Mouse (Mus musculus): Measurements from ENCODE around the gene Ralbp1.

Ralbp1 gene

GRCm38 (mm10) chr17:65871641-65872041 is 14.0 kb downstream of the Ralbp1 start:
- CTCF ChIA-PET: interaction anchor here in 2 of 4 experiments (1.0 to 2.9 kb wide), 6 partner anchors 9 to 235 kb away, joined by 3 to 19 read pairs (median 6); partner anchors contain the start of genes Ndufv2 (in 1 of the 2) and Ralbp1 (in 1 of the 2)
- POLR2A ChIA-PET: interaction anchor here in 3 of 4 experiments (0.6 to 6.2 kb wide), 15 partner anchors 9 to 508 kb away, joined by 3 to 71 read pairs (median 3); partner anchors contain the start of genes Ralbp1 (in 1 of the 3) and Vapa (in 1 of the 3)

GRCm38 (mm10) chr17:65870146-65870545 is 15.5 kb downstream of the Ralbp1 start:
- ChIA-PET POLR2A (interaction anchor here in 3 of 4 experiments (0.6 to 4.5 kb wide), 25 partner anchors 10 to 649 kb away, joined by 3 to 26 read pairs (median 4); partner anchors contain the start of genes Ralbp1 (in 2 of the 3), Ankrd12 (in 1 of the 3), Ddx11 (in 1 of the 3) and Rab12 (in 1 of the 3)), CTCF (interaction anchor here (0.6 to 2.3 kb wide), 59 partner anchors 9 to 635 kb away, joined by 3 to 18 read pairs (median 4); partner anchors contain the start of genes Ndufv2 (in 3 of the 4), Ralbp1 (in 1 of the 4), Twsg1 (in 1 of the 4) and Washc1 (in 1 of the 4))

DNA sequence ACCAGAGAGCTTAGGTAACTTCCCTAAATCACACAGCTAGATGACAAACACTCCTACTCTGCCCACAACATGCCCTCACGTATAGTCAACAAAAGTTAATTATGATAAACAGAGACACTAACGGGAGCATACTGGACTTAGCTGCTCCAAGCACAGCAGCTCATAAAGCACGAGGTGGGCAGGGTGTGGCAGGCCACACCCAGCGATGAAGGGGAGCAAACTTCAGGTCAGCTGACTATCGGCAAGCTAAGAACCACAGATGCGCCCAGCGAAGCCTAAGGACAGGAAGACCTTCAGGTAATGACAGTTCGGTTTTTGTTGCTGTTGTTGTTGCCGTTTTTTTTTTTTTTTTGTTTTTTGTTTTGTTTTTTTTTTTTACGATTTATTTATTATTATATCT is 15.9 kb downstream of the Ralbp1 start:
- POLR2A ChIA-PET: interaction anchor here in 3 of 4 experiments (0.6 to 4.5 kb wide), 33 partner anchors 9 to 650 kb away, joined by 3 to 26 read pairs (median 4); partner anchors contain the start of genes Ralbp1 (in 2 of the 3), Ankrd12 (in 1 of the 3), Ddx11 (in 1 of the 3) and Rab12 (in 1 of the 3)
- CTCF ChIA-PET: interaction anchor here (0.6 to 2.3 kb wide), 68 partner anchors 9 to 1119 kb away, joined by 3 to 18 read pairs (median 4); partner anchors contain the start of genes Ndufv2 (in 3 of the 4), Ralbp1 (in 1 of the 4) and Washc1 (in 1 of the 4)

DNA sequence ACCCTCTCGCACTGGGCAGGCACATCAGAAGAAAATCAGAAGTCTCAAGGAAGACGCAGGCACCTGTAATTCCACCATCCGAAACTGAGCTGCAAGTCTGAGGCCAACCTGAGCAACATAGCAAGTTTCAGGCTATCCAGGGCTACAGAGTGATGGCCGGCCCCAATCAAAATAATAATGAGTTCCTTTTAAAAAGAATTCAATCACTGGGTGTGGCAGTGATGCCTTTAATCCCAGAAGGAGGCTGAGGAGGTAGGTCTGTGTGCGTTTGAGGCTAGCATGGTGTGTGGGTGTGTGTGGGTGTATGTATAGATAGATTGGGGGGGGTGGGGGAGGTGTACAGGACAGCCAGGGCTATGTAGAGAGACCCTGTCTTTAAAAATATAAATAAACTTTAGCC is 17.6 kb downstream of the Ralbp1 start:
- CTCF ChIA-PET: interaction anchor here in 2 of 4 experiments (0.6 to 1.3 kb wide), 7 partner anchors 16 to 240 kb away, joined by 3 to 13 read pairs (median 4); no protein-coding TSS in a partner anchor
- POLR2A ChIA-PET: interaction anchor here in 3 of 4 experiments (0.6 to 4.5 kb wide), 10 partner anchors 10 to 254 kb away, joined by 3 to 39 read pairs (median 4); partner anchors contain the start of genes Ralbp1 (in 1 of the 3), Vapa (in 1 of the 3) and Washc1 (in 1 of the 3)

DNA sequence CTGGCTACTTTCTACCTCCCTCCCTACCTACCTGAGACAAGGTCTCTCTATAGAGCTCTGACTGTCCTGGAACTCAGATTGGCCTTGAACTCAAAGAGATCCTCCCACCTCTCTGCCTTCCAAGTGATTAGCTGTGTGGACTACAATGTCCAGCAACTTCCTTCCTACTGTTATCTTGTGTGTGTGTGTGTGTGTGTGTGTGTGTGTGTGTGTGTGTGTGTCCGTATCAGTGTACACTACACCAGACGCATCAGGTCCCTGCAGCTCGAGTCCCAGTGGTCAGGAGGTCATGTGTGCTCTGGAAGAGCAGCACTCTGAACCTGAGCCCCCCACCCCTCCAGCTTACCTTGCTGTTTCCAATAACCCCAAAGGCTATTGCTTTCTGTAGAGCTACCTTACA is 19.4 kb downstream of the Ralbp1 start:
- POLR2A ChIA-PET: interaction anchor here in 3 of 4 experiments (0.5 to 4.5 kb wide), 18 partner anchors 9 to 367 kb away, joined by 3 to 39 read pairs (median 4); partner anchors contain the start of genes Ralbp1 (in 1 of the 3), Vapa (in 1 of the 3) and Washc1 (in 1 of the 3)
- CTCF ChIA-PET: interaction anchor here in 3 of 4 experiments (0.7 to 2.2 kb wide), 9 partner anchors 9 to 354 kb away, joined by 3 to 5 read pairs (median 3); no protein-coding TSS in a partner anchor

DNA sequence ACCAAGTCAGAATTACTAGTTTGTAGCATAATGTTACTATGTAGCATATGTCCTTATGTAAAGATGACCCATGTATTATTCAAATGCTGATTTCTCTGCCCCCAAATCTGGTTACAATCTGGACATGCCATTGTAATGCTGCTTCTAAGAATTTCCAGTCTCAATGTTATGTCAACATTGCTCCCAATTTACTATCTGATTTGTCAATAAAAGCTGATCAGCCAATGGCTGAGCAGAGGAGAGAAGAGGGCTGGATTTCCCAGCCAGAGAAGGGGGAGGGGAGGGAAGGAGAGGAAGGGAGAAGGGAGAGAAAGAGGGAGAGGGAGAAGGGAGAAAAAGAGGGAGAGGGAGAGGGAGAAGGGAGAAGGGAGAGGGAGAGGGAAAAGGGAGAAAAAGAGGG is 20.3 kb downstream of the Ralbp1 start:
- ChIA-PET CTCF (interaction anchor here (0.8 to 2.2 kb wide), 39 partner anchors 8 to 356 kb away, joined by 3 to 21 read pairs (median 4); partner anchors contain the start of gene Washc1 (in 1 of the 4)), POLR2A (interaction anchor here in 2 of 4 experiments (1.0 to 4.5 kb wide), 10 partner anchors 9 to 275 kb away, joined by 3 to 39 read pairs (median 6); partner anchors contain the start of gene Ralbp1 (in 1 of the 2))

DNA sequence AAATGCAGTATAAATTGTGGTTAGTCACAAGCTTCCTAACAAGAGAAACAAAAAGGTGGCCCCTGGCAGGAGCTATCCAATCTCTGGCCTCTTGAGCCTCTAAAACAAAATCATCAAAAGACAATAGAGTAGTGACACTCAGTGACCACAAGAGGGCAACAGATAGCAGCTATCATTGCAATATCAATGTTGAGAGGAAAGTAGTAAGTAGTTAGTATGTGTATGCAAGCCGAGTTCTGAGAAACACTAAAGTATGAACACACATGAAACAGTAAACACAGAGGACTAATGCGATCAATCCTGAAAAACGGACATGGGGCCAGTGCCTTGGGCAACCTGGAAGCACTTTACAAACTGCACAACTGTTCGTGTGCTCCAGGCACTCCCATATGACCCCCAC is 20.9 kb downstream of the Ralbp1 start:
- CTCF ChIA-PET: interaction anchor here (0.5 to 1.8 kb wide), 58 partner anchors 8 to 754 kb away, joined by 3 to 21 read pairs (median 4); partner anchors contain the start of genes Ndufv2 (in 1 of the 4), Ralbp1 (in 1 of the 4) and Washc1 (in 1 of the 4)
- POLR2A ChIA-PET: interaction anchor here in 2 of 4 experiments (0.7 to 4.5 kb wide), 11 partner anchors 8 to 615 kb away, joined by 3 to 39 read pairs (median 4); no protein-coding TSS in a partner anchor

DNA sequence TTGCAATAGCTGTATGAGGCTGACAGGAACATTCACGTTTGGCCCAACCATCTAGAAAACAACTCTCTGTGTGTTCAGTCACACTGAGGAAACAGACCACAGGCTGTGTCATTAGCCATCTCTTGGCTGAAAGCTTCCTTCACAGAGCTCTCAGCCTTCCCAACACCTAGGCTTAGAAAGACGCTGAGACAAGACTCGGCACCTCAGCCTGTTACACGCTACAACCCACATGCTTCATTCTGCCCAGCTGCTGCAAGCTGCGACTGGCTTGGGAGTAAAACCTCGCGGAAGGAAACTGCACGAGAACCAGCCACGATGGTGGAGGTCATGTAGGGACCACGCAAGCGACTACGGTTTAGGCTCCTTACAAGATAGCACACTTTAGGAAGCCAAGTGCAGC is 21.8 kb downstream of the Ralbp1 start:
- ChIA-PET POLR2A (interaction anchor here in 2 of 4 experiments (1.3 to 4.5 kb wide), 6 partner anchors 9 to 20 kb away, joined by 3 to 39 read pairs (median 8); no protein-coding TSS in a partner anchor), CTCF (interaction anchor here in 3 of 4 experiments (0.8 to 3.3 kb wide), 16 partner anchors 9 to 273 kb away, joined by 3 to 19 read pairs (median 4); partner anchors contain the start of gene Ndufv2 (in 1 of the 3))

- ChIA-PET CTCF (interaction anchor here in 3 of 4 experiments (0.6 to 3.3 kb wide), 22 partner anchors 9 to 548 kb away, joined by 3 to 19 read pairs (median 4); partner anchors contain the start of gene Ndufv2 (in 1 of the 3)), POLR2A (interaction anchor here in 2 of 4 experiments (0.6 to 2.7 kb wide), 7 partner anchors 8 to 215 kb away, joined by 3 to 18 read pairs (median 3); no protein-coding TSS in a partner anchor)
Measured at GRCm38 (mm10) chr17:65862579-65862978, 23.0 kb downstream of the Ralbp1 start.

DNA sequence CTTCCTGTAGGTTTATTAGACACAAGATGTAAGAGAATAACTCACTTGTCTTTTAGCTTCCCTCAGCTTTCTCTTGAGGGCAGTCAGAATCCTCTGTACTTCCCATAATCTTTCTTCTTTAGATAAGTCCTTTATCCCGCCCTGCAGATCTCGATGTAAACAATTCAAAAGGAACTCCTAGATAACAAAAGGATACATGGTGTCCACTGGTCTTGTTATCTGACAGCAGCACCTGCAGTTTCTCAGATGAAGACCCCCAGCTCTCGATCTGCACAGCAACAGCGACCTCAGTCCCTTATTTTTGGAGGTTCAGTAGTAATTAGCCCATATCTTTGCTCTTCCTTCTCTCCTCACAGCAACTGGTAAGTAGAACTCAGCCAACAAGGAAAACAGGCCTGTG is 28.0 kb downstream of the Ralbp1 start:
- POLR2A ChIA-PET: interaction anchor here in 1 of 4 experiments (1.6 kb wide), 1 partner anchor 8 kb away, joined by 4 read pairs; no protein-coding TSS in a partner anchor
- CTCF ChIA-PET: interaction anchor here in 2 of 4 experiments (0.6 to 1.1 kb wide), 2 partner anchors 12 to 403 kb away, joined by 3 read pairs; no protein-coding TSS in a partner anchor

- POLR2A ChIA-PET: interaction anchor here (0.6 to 2.8 kb wide), 12 partner anchors 10 to 53 kb away, joined by 3 to 18 read pairs (median 3); no protein-coding TSS in a partner anchor
- CTCF ChIA-PET: interaction anchor here in 3 of 4 experiments (0.9 to 1.4 kb wide), 6 partner anchors 9 to 300 kb away, joined by 3 to 4 read pairs (median 3); no protein-coding TSS in a partner anchor
Measured at GRCm38 (mm10) chr17:65854006-65854405, 31.6 kb downstream of the Ralbp1 start.

GRCm38 (mm10) chr17:65853326-65853725 is 32.3 kb downstream of the Ralbp1 start:
- CTCF ChIA-PET: interaction anchor here (0.8 to 3.2 kb wide), 12 partner anchors 9 to 382 kb away, joined by 3 to 16 read pairs (median 4); no protein-coding TSS in a partner anchor
- POLR2A ChIA-PET: interaction anchor here in 3 of 4 experiments (0.5 to 2.8 kb wide), 10 partner anchors 10 to 224 kb away, joined by 3 to 18 read pairs (median 4); no protein-coding TSS in a partner anchor

- ChIA-PET CTCF (interaction anchor here in 3 of 4 experiments (0.7 to 3.2 kb wide), 11 partner anchors 11 to 273 kb away, joined by 3 to 16 read pairs (median 4); no protein-coding TSS in a partner anchor), POLR2A (interaction anchor here in 2 of 4 experiments (0.9 to 2.8 kb wide), 8 partner anchors 8 to 33 kb away, joined by 3 to 10 read pairs (median 4); no protein-coding TSS in a partner anchor)
Measured at GRCm38 (mm10) chr17:65851749-65852148, 33.8 kb downstream of the Ralbp1 start.

DNA sequence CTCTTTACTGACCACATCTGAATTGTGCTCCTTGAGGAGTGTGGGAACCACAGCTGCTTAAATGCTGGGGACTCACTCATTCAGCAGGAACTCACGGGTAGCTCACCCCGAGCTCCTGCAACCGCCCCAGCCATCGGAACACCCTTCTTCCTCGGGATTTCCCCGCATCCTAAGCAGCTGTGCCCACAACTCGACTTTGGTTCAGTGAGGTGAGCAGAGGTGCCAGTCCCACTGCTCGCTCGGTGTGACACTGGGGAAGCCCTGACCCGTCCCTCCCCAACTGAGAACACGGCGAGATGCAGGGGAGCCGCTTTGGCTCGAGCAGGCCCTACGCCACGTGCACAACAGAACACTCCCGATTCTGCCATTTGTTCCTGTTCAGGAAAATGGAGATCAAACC is 35.1 kb downstream of the Ralbp1 start:
- POLR2A ChIA-PET: interaction anchor here in 2 of 4 experiments (0.7 to 2.8 kb wide), 10 partner anchors 8 to 227 kb away, joined by 3 to 10 read pairs (median 4); partner anchors contain the start of gene Ankrd12 (in 1 of the 2)
- CTCF ChIA-PET: interaction anchor here in 3 of 4 experiments (1.0 to 3.2 kb wide), 6 partner anchors 12 to 293 kb away, joined by 3 to 16 read pairs (median 6); no protein-coding TSS in a partner anchor

GRCm38 (mm10) chr17:65847694-65848449 is 37.7 kb downstream of the Ralbp1 start:
- CTCF ChIA-PET: interaction anchor here in 1 of 4 experiments (0.7 kb wide), 1 partner anchor 143 kb away, joined by 16 read pairs; no protein-coding TSS in a partner anchor
- POLR2A ChIA-PET: interaction anchor here in 1 of 4 experiments (0.6 to 1.5 kb wide), 6 partner anchors 9 to 277 kb away, joined by 3 to 4 read pairs (median 3); no protein-coding TSS in a partner anchor

GRCm38 (mm10) chr17:65845423-65845822 is 40.2 kb downstream of the Ralbp1 start:
- POLR2A ChIA-PET: interaction anchor here in 2 of 4 experiments (0.5 to 3.7 kb wide), 6 partner anchors 9 to 37 kb away, joined by 3 to 18 read pairs (median 4); no protein-coding TSS in a partner anchor
- CTCF ChIA-PET: interaction anchor here in 1 of 4 experiments (0.7 kb wide), 1 partner anchor 231 kb away, joined by 3 read pairs; the partner anchor contains the start of gene Ankrd12

All from embryonic stem cell, embryonic (primary cell).